Mouse (Mus musculus) CD4-positive helper T cell, adult 2 months (primary cell): Measurements from ENCODE around the gene 4933415A04Rik.

Experiments used
- DNase-seq: peaks from one replicate; pipeline ENCODE4 v3.0.0-alpha.2; 2012; ENCODE audit warnings: low read depth, missing footprints, low spot score

Gene 4933415A04Rik

GRCm38 (mm10) chr11:43586324-43587090 is at the start of gene 4933415A04Rik:
Gene 4933415A04Rik (plus strand): TSS chr11:43587040.
- peak; percentile 30 for DNase-seq

GRCm38 (mm10) chr11:43537074-43537473 is 49.8 kb upstream of the 4933415A04Rik start:
- no peak for DNase-seq

DNA sequence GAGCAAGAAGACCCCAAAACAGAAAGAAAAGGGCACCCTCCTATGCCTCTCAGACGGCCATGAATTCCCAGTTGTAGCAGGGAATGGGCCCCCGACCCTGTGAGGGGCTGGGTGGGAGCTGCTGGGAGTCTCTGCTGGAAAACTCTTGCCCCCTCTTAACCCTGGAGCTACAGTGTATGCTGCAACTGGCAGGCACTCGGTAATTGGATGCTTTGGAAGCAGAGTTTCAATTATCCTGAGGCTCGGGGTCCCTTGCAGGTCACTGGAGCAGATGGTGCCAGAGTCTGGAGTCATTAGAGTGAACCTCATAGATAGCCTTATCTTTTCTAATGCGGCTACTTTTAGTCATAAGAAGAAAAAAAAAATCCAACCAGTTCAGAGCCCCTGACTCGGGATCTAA is 47.0 kb upstream of the 4933415A04Rik start:
- no peak for DNase-seq

GRCm38 (mm10) chr11:43543711-43544466 is 43.0 kb upstream of the 4933415A04Rik start:
- DNase-seq, result no peak

DNA sequence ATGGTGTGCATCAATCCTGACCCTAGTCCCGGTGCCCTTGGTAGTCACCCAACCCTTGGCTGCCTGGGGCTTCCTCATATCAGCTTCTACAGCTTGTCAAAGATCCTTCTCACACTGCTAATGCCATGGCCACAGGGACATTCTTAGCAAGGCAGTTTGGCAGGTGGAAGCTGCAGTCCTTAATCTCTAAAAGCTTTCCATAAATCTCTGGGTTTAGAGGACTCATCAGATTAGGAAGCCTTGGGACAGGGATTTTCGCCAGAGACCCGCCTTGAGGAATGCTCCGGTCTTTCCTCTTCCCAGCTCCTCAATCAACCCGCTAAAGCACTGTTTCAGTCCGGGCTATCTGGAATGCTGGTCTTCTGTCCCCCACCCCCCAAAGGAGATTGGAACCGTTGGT is 42.0 kb upstream of the 4933415A04Rik start:
- no peak for DNase-seq

- no peak for DNase-seq
These were observed 40.9 kb upstream of the 4933415A04Rik start for GRCm38 (mm10) chr11:43545873-43546475.

GRCm38 (mm10) chr11:43546678-43547077 is 40.2 kb upstream of the 4933415A04Rik start:
- no peak for DNase-seq

DNA sequence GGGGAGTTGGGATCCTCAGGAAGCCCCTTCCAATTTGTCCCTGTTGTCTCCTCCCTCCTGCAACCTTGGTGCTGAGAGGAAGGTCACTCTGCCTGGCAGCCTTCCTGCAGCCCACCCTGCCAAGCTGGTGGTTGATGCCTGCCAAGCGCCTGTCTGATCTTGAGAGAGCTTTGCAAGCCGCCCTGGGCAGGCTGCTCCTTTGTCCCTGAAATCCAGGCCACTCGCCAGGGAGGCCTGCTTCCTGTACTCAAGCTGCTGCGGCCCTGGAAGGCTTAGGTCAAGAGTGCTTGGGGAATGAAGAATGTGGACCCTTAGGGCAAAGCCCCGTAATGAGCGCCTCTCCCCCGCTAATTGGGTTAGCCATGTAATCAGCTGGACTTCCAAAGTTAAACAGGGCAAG is 38.7 kb upstream of the 4933415A04Rik start:
- no peak for DNase-seq

DNA sequence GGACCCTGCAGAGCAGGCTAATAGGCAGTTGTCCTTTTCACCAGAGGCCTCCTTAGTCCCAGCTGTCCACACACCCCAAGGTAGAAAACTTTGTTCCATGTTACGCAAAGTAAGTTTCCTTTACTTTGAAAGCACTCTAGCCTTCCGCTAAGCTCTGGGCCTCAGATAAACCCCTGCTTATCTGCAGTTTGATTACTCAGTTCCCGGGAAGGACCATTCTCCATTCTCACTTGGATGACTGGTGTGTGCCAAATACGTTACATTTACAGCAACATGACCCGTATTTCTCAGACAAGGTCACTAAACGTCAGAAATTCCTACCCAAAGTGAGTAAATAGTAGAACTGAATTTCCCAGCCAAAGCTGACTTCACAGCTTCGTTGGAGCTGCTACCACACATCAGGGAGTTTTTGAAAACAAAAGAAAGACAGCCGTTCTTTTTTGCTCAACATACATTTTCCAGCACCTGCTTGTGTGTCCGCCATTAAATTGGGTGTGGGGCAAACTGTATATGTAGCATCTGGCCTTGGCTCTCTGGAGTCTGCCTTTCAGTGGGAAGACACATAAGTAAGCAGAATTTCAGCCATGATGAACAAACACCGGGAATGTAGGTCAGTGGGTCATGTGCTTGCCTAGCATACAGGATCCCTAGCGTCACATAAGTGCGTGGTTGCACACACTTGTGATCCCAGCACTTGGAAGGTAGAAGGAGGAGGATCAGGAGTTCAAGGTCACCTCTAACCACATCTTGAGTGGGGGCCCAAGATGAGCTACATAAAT is 38.0 kb upstream of the 4933415A04Rik start:
- no peak for DNase-seq

- no peak for DNase-seq
These were observed 37.1 kb upstream of the 4933415A04Rik start for GRCm38 (mm10) chr11:43549701-43550100.

DNA sequence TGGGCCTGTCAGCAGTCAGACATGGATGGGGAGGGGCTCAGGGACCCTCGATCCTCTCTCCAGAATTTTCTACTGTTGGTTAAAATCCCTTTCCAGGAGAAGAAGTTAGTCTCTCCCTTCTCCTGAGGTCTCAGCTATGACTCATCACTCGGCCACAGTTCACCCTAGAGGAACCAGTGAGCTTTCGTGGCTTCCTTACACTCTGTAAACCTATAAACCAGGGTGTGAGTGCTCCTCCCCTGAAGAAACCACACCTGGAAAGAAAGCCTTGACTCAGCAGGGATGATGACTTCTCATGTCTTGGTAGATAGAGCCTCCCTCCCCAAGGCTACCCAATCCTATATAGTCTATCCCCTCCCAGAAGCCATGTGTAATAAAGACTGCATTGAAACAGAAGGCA is 35.1 kb upstream of the 4933415A04Rik start:
- DNase-seq, result no peak

DNA sequence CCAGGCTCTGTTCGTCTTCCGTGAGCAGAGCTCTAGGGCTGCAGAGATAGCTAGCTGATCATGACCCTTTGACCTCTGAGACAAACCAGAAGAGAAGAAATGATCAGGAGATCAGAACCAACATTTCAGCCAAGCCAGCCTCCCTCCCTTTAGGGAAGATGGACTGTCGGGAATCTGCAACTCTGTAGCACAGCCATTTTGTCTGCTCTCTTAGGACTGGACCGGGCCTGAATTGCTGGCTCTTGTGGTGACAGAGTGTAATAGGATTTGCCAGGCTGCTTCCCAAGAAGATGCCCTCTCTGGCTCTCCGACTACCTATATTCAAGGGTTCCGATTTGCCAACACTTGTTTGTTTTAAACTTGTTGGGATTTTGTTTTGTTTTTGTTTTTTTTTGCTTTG is 34.2 kb upstream of the 4933415A04Rik start:
- no peak for DNase-seq

DNA sequence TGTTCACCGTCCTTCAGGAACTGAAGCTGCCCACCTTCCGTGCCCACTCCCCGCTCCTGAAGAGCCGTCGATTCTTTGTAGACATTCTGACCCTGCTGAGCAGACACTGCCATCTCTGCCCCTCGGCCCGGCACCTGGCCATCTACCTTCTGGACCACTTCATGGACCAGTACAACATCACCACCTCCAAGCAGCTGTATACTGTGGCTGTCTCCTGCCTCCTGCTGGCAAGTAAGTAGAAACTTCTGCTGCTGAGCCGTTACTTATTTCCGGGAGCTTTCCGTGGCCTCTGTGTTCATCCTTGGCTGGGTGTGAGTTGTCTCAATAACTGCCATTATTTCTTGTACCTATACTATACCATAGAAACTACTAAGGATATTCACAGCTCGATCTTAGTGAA is 30.3 kb upstream of the 4933415A04Rik start:
- DNase-seq, result no peak

GRCm38 (mm10) chr11:43559515-43560292 is 27.1 kb upstream of the 4933415A04Rik start:
- DNase-seq, result no peak

DNA sequence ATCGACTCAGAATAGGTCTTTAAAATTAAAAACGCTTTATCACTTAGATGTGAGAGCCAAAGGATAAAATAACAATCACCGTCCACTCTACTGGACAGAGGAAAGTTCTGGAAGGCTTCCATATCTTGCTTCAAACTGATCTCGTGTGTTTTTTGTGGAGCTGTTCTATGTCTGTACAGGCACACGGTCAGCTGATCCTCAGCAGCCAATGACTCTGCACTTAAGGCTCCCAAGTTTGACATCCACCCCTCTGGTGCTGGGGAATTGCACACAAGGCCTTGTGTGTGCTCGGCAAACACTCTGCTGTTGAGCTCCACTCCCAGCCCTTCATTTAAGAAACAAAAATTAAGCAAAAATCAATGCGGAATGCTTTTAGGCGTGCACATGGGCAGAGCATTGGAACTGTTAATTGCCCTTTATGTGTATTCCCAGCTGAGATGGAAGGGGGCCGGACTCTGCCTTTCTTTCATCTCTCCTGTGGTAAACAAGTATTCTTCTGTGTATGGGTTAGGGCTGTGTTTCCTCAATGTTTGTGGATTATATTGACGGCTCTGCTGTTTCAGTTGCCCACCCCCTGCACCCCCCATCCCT is 23.1 kb upstream of the 4933415A04Rik start:
- no peak for DNase-seq

DNA sequence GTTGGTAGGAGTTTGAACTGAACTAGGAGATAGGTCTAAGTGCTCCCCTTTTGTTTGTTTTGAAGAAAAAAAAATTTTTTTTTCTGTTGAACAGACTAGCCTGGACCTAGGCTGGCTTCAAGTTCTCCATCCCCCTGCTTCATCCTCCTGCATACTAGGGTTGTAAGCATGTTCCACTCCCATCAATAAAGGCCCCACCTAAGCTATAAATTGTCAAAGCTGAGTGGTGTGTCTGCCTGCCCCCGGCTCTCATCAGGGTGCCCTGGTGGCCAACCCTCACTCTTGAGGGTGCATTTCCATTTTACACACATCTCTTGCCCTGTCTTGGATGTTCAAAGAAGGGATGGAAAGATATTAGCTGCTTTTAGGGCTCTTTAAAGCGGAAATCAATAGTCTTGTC is 21.4 kb upstream of the 4933415A04Rik start:
- DNase-seq, result no peak

DNA sequence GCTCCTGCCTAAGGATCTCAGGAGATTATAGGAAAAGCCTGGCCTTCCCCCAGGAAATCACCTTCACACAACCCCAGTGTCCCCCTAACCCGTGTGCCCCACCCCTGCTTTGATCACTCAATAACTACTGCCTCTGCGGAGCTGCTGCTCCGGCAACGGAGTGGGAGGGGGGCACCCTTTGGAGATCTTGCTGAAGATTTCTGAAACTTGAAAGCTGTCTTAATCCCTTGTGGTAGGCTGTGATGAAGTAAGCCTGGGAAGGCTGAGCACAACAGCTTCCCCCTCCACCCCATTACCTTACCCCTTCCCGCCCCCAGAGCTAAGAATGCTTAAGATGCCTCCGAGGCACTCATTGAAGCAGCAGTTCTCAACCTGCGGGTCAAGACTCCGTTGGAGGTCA is 21.0 kb upstream of the 4933415A04Rik start:
- DNase-seq, result no peak

- no peak for DNase-seq
These were observed 20.1 kb upstream of the 4933415A04Rik start for GRCm38 (mm10) chr11:43566696-43567095.

GRCm38 (mm10) chr11:43568263-43568662 is 18.6 kb upstream of the 4933415A04Rik start:
- DNase-seq, result peak; percentile 32

- DNase-seq, result no peak
These were observed 17.7 kb upstream of the 4933415A04Rik start for GRCm38 (mm10) chr11:43569188-43569587.

DNA sequence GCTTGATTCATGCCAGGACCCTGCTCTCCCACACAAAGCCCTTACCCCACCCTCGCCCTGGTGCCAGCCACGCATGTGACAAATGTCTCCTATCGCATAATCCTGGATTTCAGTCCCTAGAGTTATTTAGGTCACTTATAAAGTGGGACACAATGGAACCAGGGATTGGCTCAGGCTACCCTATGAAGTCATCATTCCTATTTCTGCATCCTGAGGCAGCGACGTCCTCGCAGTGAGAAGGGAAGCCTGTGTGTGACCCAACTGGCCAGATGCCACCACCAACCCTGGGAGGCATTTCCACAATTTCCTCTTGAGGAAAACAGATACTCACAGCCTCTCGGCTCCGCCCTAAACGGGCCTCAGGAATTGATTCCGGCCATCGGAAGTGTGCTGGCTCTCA is 17.2 kb upstream of the 4933415A04Rik start:
- DNase-seq, result no peak
